Mouse (Mus musculus) C2C12 (cell line): Measurements from ENCODE around the gene Ufsp1.
A peak's percentile ranks its signal among the peaks of the same experiment; 100 is the strongest.

Experiments
- CEBPB ChIP-seq: IDR thresholded peaks from one replicate; pipeline ENCODE4 v1.6.1; 2011; ENCODE audit warnings: low read depth, mild to moderate bottlenecking, control low read depth, moderate library complexity
- CTCF ChIP-seq: IDR thresholded peaks from one replicate; pipeline ENCODE4 v1.5.1; 2011; ENCODE audit not compliant: control insufficient read depth, insufficient read depth, insufficient read length
- FOSL1 ChIP-seq: IDR thresholded peaks from one replicate; pipeline ENCODE4 v1.8.0; 2011; ENCODE audit warnings: mild to moderate bottlenecking, low read length; ENCODE audit not compliant: poor library complexity, insufficient read depth, severe bottlenecking
- MYOD1 ChIP-seq: IDR thresholded peaks from one replicate; pipeline ENCODE4 v1.6.1; 2011; ENCODE audit warnings: low read depth; ENCODE audit not compliant: control insufficient read depth, insufficient read length
- USF1 ChIP-seq: IDR thresholded peaks from one replicate; pipeline ENCODE4 v1.6.1; 2011; ENCODE audit warnings: low read depth, mild to moderate bottlenecking, control low read depth, moderate library complexity

- no peak for TF ChIP-seq CTCF
- TF ChIP-seq USF1: peak; percentile 99
- TF ChIP-seq CEBPB: no peak
- no peak for TF ChIP-seq FOSL1
- TF ChIP-seq MYOD1: no peak
Measured at GRCm38 (mm10) chr5:137338256-137338655, 43.8 kb downstream of the Ufsp1 start.
